Mouse (Mus musculus) limb, embryonic 14.5 days (tissue): ENCODE data around the gene Mmp10. TPM values are rescaled to one million over a fixed set of nuclear protein-coding genes. Genes with fewer than 3 reads are reported as not detected.

ENCODE experiments used
- ATAC-seq: fragments of 200-750 bp; cut with Nextera tagmentation; 2 replicates; pipeline ENCODE4 v1.8.0; 2017; ENCODE audit warnings: low read depth, moderate number of reproducible peaks, moderate TSS enrichment; ENCODE audit not compliant: low FRiP score
- DNase-seq: peaks from one replicate; pipeline ENCODE4 v3.0.0-alpha.2; 2015; ENCODE audit warnings: low spot score
- H3K27ac ChIP-seq: fragments of 300-500 bp; sonication (generic); replicated peaks from 2 replicates; pipeline ENCODE4 v1.5.1; 2014; ENCODE audit warnings: low read depth, mild to moderate bottlenecking, low read length, moderate library complexity, mixed read lengths
- H3K27me3 ChIP-seq: fragments of 300-500 bp; sonication (generic); 2 replicates; pipeline ENCODE4 v1.6.1; 2014; ENCODE audit warnings: low read length, mixed read lengths; ENCODE audit not compliant: control insufficient read depth, insufficient read depth
- H3K36me3 ChIP-seq: fragments of 300-500 bp; sonication (generic); 2 replicates; pipeline ENCODE4 v1.6.1; 2014; ENCODE audit warnings: mild to moderate bottlenecking, low read length, moderate library complexity, mixed read lengths; ENCODE audit not compliant: control insufficient read depth, insufficient read depth
- H3K4me1 ChIP-seq: fragments of 300-500 bp; sonication (generic); 2 replicates; pipeline ENCODE4 v1.6.1; 2014; ENCODE audit warnings: antibody characterized with exemption, low read length, mixed read lengths; ENCODE audit not compliant: control insufficient read depth, insufficient read depth
- H3K4me2 ChIP-seq: fragments of 300-500 bp; sonication (generic); replicated peaks from 2 replicates; pipeline ENCODE4 v1.6.1; 2014; ENCODE audit warnings: low read depth, mild to moderate bottlenecking, low read length, moderate library complexity; ENCODE audit not compliant: severe bottlenecking
- H3K4me3 ChIP-seq: fragments of 300-500 bp; sonication (generic); replicated peaks from 2 replicates; pipeline ENCODE4 v1.5.1; 2014; ENCODE audit warnings: low read length
- H3K9ac ChIP-seq: fragments of 300-500 bp; sonication (generic); 2 replicates; pipeline ENCODE4 v1.6.1; 2014; ENCODE audit warnings: mild to moderate bottlenecking, low read depth, low read length, moderate library complexity; ENCODE audit not compliant: severe bottlenecking
- H3K9me3 ChIP-seq: fragments of 300-500 bp; sonication (generic); 2 replicates; pipeline ENCODE4 v1.6.1; 2016; ENCODE audit warnings: low read length; ENCODE audit not compliant: control insufficient read depth
- POLR2A ChIP-seq: fragments of 200-500 bp; IDR thresholded peaks from 2 replicates; pipeline ENCODE4 v1.8.0; 2012; ENCODE audit warnings: inconsistent platforms, mild to moderate bottlenecking, moderate library complexity, borderline replicate concordance; ENCODE audit not compliant: insufficient read depth, insufficient read length; ENCODE audit errors: extremely low read depth
- WGBS: fragments of 180-500 bp; shearing (Covaris S2); extraction: QIAGEN DNeasy Blood & Tissue Kit; methylation state at CpG from one replicate; pipeline ENCODE4 v1.1.7; 2014; 5-methylcytosine and 5-hydroxymethylcytosine counted together
- polyA plus RNA-seq, 2 experiments: library from polyadenylated mRNA; depleted of rRNA in 1 of 2; stranded (reverse) in 1 of 2; unstranded in 1 of 2; fragments of >200 nt; fragmentation: Nextera tagmentation in 1 of 2; extraction: Ambion mirVana in 1 of 2; gene quantifications; 2 replicates each; pipeline versions ENCODE4 v1.2.1 to v1.2.3; 2012 to 2014

Mmp10 gene
- polyA plus RNA-seq, 2 experiments, result 0.04 TPM; not detected in 1

GRCm38 (mm10) chr9:7544923-7545457, 42.8 kb downstream of the Mmp10 start:
- no peaks in the 10 kb centered on the region for H3K27me3 ChIP-seq
- no peak overlapping the region for H3K9ac ChIP-seq
- no peak overlapping the region for H3K4me3 ChIP-seq
- no peak for TF ChIP-seq POLR2A
- no peaks in the 10 kb centered on the region for H3K4me1 ChIP-seq
- H3K9me3 ChIP-seq, result no peaks in the 10 kb centered on the region
- H3K36me3 ChIP-seq, result no peaks in the 10 kb centered on the region
- no peak overlapping the region for H3K27ac ChIP-seq
- H3K4me2 ChIP-seq, result no peak overlapping the region
- WGBS, result 59% methylated on average over 1 of the region's 1 CpGs
- DNase-seq, result no peak
- no peak for ATAC-seq

- DNase-seq (peak; percentile 28), ATAC-seq (peak; percentile 44; the same call in 1 of the 2 replicates)
- no peak for TF ChIP-seq POLR2A
- Histone ChIP-seq H3K4me1 (no peaks in the 10 kb centered on the region), H3K4me2 (no peak overlapping the region), H3K27ac (no peak overlapping the region), H3K4me3 (no peak overlapping the region), H3K9me3 (no peaks in the 10 kb centered on the region), H3K9ac (no peak overlapping the region), H3K36me3 (no peaks in the 10 kb centered on the region), H3K27me3 (no peaks in the 10 kb centered on the region)
- WGBS, result 38% methylated on average over 1 of the region's 1 CpGs
These were observed 43.3 kb downstream of the Mmp10 start for GRCm38 (mm10) chr9:7545471-7545870.

GRCm38 (mm10) chr9:7545920-7546319, 43.8 kb downstream of the Mmp10 start:
- Histone ChIP-seq H3K27me3 (no peaks in the 10 kb centered on the region), H3K4me3 (no peak overlapping the region), H3K27ac (no peak overlapping the region), H3K4me1 (no peaks in the 10 kb centered on the region), H3K4me2 (no peak overlapping the region), H3K36me3 (no peaks in the 10 kb centered on the region), H3K9ac (no peak overlapping the region), H3K9me3 (no peaks in the 10 kb centered on the region)
- no peak for TF ChIP-seq POLR2A
- DNase-seq, result no peak
- no peak for ATAC-seq
- 91% methylated on average over 7 of the region's 7 CpGs for WGBS

GRCm38 (mm10) chr9:7551943-7552342, 49.8 kb downstream of the Mmp10 start:
- H3K9me3 ChIP-seq, result no peaks in the 10 kb centered on the region
- no peak for DNase-seq
- no peak overlapping the region for H3K4me3 ChIP-seq
- no peak overlapping the region for H3K27ac ChIP-seq
- no peak overlapping the region for H3K9ac ChIP-seq
- H3K4me1 ChIP-seq, result no peaks in the 10 kb centered on the region
- H3K27me3 ChIP-seq, result no peaks in the 10 kb centered on the region
- no peak overlapping the region for H3K4me2 ChIP-seq
- ATAC-seq, result no peak
- H3K36me3 ChIP-seq, result no peaks in the 10 kb centered on the region
- no peak for TF ChIP-seq POLR2A

- no peaks in the 10 kb centered on the region for H3K36me3 ChIP-seq
- H3K4me3 ChIP-seq, result no peak overlapping the region
- no peak for TF ChIP-seq POLR2A
- H3K9me3 ChIP-seq, result no peaks in the 10 kb centered on the region
- H3K27ac ChIP-seq, result no peak overlapping the region
- no peak for ATAC-seq
- H3K9ac ChIP-seq, result no peak overlapping the region
- no peaks in the 10 kb centered on the region for H3K4me1 ChIP-seq
- H3K27me3 ChIP-seq, result no peaks in the 10 kb centered on the region
- 79% methylated on average over 3 of the region's 3 CpGs for WGBS
- no peak overlapping the region for H3K4me2 ChIP-seq
- no peak for DNase-seq
These were observed 51.4 kb downstream of the Mmp10 start for GRCm38 (mm10) chr9:7553536-7553935.

- no peaks in the 10 kb centered on the region for H3K9me3 ChIP-seq
- H3K4me1 ChIP-seq, result no peaks in the 10 kb centered on the region
- no peak overlapping the region for H3K4me2 ChIP-seq
- no peak for DNase-seq
- 52% methylated on average over 3 of the region's 3 CpGs for WGBS
- H3K36me3 ChIP-seq, result no peaks in the 10 kb centered on the region
- H3K4me3 ChIP-seq, result no peak overlapping the region
- no peaks in the 10 kb centered on the region for H3K27me3 ChIP-seq
- no peak overlapping the region for H3K27ac ChIP-seq
- no peak for TF ChIP-seq POLR2A
- ATAC-seq, result no peak
- H3K9ac ChIP-seq, result no peak overlapping the region
These were observed 52.2 kb downstream of the Mmp10 start for GRCm38 (mm10) chr9:7554382-7554781.
